Mouse (Mus musculus) urinary bladder, postnatal 36 days (tissue): ENCODE measurements at regions not wholly inside any gene's neighbourhood (a gene's known extent, or its start where the extent isn't known, plus 50 kb on each side); places are given as distances from the start of the nearest gene placed in this dataset.
A peak's percentile ranks its signal among the peaks of the same experiment; 100 is the strongest.
"Not testable (repeated sequence)": the region's sequence is repeated elsewhere in the genome, so short reads cannot be mapped to it uniquely, and the experiment has no call there.

Experiments
- DNase-seq, 2 experiments: peaks; one replicate each; pipeline ENCODE4 v3.0.0; 2022; ENCODE audit warnings: low spot score in 2 of 2, mixed read lengths in 1 of 2

DNA sequence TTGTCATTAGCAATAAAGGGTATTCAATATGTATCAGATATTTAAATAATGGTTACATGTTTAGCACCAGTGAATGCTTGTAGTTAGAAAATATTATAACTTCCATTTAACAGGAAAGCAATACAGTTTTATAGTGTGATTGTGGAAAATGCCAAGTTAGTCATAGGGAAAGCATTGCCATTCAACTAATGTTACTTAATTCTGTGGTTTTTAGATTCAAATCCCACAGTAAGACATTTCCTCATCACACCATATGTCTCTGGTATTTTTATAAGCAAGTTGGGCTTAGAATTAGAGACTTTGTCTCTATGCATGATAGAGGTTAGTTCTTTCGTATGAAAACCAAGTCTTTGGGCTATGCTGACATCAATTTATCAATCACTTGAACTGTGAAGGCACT is 133.0 kb downstream of the Prr30 start:
- DNase-seq, result no peak

GRCm38 (mm10) chr14:101056874-101057273 is 143.3 kb downstream of the Prr30 start:
- DNase-seq, result no peak

- no peak for DNase-seq
Observed at GRCm38 (mm10) chr14:101055915-101056314, 144.2 kb downstream of the Prr30 start.

- no peak for DNase-seq
Observed at GRCm38 (mm10) chr14:101054786-101055185, 145.3 kb downstream of the Prr30 start.

GRCm38 (mm10) chr14:101052760-101053159 is 147.4 kb downstream of the Prr30 start:
- no peak for DNase-seq

GRCm38 (mm10) chr14:101050212-101050611 is 149.9 kb downstream of the Prr30 start:
- DNase-seq, result no peak

DNA sequence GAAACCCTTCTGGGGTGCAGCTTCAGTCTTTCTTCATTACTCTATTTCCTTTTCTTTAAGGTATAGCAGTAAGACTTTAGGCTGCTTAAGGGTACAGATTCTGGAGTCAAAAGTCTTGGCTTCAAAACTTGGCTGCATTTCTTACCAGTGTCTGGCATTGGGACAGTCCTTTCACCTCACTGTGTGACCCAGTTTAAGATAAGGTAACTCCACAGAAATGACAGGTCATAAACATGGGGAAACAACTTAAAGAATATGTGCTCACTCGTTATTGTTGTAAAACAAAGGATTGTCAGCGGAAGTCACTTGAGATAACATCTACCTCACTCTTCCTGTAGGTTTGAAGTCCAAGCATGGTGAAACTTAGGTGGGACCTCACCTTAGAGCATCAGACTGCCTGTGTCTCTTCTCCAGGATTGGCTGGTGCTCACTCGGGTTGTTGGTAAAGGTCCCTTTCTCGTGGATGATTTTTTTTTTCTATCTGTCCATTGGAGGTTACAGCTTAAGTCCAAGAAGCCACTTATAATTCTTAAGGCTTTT is 150.4 kb downstream of the Prr30 start:
- DNase-seq, result no peak

DNA sequence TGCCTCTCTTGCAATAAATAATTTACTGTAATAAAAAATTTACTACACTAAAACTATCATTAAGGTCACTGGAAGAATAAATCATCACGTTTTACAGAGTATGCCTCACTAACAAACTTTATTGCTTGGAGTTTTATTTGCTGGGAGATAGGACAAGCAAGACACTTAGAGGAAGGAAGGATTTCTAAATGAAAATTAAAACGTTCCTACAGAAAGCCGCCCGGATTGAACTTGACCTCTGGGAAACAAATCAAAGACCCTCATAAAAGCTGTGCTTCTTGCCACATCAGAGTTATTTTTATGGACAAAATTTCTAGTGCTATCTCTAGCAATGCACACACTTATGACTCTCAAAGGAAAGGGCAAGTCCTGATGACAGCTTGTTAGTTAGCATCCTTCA is 156.6 kb downstream of the Prr30 start:
- no peak for DNase-seq

DNA sequence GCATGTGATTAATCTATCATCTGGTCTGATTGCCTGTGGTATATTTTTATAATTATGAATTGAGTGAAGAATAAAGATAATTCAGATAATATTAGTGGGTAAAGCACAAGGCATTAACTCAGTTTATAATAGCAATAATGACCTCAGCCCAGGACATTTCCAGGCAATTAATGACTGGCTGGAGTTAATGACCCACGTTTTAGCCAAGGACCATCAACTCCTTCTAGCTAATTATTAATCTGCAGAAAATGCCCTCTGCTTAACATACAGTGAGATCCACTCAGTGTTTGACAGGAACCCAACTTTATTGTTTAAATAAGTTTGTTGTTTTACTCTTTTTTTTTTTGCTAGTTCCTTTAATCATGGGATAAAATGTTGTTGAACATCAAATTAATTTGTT is 199.1 kb downstream of the Prr30 start:
- DNase-seq, result no peak

GRCm38 (mm10) chr14:100980754-100981153 is 219.4 kb downstream of the Prr30 start:
- DNase-seq, result no peak

GRCm38 (mm10) chr14:100978515-100978914 is 221.6 kb downstream of the Prr30 start:
- no peak for DNase-seq

DNA sequence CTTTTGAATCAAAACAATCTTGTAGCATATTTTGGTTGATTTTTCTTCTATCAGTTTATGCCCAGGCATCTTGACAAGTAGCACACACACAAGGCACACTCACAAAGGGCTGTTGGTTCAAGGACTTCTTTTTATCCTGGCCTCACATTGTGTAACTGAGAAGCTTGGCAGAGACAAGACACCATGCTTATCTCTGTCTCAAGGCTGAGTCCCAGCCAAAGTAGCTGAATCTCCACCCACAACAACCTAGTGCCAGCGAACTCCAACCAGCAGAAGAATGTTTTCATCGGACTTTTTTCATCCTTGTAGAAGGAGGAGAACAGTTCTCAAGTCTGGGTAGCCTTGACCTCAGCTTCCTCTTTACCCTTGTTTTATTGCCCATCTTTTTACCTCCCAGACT is 229.2 kb downstream of the Prr30 start:
- DNase-seq, result peak; percentile 25 to 64

DNA sequence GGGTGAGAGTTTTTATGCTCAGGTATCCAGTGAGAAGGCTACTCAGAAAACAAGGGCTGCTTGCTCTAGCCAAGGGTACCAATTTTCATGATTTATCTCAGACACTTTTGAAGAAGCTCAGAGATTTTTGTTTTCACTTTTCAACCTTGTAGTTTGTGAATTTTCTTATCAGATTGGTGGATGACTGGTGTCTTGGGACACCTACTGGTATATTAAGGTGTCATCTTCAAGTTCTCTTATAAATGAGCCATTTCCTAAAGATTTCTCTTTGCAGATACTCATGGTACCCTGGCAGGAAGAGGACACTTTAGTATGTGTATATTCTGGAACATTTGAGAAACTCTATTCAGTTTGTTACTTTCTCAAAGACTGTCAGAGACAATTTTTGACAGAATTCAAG is 239.9 kb downstream of the Prr30 start:
- DNase-seq, result no peak

- no peak for DNase-seq
Observed at GRCm38 (mm10) chr14:100955806-100956436, 244.2 kb downstream of the Prr30 start.

DNA sequence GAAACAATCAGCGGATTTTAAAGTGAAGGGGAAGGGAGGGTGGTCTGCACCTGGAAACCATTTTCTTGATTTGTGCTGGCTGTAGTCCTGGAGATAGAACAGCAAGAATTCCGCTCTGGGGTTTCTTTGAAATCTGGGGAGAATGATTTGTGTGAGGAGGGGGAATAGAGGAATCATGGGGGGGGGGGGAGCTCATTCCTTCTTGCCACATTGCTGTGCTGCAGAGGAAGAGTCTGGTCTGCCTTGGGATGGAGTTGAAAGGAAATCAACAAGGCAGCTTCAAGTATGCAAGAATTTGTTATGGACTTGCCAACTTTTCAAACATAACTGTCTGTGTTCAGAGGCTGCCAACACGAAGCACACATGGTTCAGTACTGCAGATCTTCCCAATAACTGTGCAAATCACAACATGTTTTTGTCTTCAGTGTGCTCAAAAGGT is 249.4 kb downstream of the Prr30 start:
- no peak for DNase-seq

DNA sequence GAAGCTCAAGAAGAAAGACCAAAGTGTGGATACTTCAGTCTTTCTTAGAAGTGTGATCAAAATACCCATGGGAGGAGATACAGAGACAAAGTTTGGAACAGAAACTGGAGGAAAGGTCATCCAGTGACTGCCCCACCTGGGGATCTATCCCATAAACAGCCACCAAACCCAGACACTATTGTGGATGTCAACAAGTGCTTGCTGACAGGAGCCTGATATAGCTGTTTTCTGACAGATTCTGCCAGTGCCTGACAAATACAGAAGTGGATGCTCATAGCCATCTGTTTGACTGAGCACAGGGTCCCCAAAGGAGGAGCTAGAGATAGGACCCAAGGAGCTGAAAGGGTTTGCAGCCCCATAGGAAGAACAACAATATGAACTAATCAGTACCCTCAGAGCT is 252.5 kb downstream of the Prr30 start:
- not testable (repeated sequence) for DNase-seq

DNA sequence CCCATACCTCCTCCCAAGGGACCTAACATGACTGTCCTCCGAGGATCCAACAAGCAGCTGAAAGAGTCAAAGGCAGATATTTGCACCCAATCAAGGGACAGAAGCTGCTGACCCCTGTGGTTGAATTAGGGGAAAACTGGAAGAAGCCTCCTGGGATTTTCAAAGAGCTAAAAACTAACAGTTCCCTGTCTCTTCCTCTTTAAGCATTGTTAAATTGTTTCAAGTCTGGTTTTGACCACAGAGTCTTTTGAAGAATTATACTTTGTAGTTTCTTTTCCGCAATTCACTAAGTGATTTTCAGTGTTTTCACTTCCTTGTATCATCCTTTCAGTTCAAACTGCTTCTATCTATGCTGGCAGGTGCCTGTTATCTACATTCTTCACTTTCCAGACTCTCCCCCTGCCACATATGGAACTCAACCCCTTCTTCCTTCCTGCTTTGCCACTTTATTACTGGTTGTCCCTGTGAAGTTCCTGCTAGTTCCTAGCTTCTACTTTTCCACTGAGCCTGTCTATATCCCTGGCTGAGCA is 262.7 kb downstream of the Prr30 start:
- DNase-seq, result no peak

DNA sequence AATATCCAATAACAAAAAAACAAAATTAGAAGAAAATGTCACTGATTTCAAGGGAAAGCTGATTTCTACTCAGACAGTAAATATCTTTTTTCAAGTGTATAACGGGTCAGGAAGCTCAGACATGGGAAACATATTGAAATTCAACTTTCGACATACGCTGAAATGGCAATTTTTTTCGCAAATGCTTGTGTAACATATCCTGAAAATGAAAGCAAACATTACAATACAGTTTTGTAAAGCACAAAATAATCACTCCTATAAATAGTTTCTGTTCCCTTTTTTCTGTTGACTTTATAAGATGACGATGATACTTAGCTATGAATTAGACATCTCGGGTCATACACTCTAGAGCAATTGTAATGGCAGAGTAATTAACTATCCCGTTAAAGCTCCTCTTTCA is 265.6 kb downstream of the Prr30 start:
- no peak for DNase-seq

DNA sequence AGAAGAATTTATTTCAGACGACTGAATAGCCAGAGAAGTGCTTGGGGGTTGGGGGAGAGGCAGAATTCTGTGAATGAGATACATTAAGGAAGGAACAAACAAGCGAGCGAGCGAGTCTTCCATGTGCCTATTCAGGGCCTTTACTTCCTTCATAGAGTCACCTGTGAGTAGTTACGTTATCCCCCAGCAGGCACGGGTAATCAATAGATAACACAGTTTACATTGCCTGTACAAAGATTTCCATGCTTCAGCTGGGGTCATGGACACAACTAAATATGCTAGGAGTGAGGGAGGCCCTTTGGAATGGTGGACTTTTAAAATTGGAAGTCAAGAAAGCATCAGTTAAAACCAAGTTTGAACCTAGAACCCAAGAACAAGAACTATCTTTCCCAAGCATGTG is 275.2 kb downstream of the Prr30 start:
- no peak for DNase-seq

- no peak for DNase-seq
Observed at GRCm38 (mm10) chr14:100900221-100900620, 299.9 kb downstream of the Prr30 start.

GRCm38 (mm10) chr14:100899074-100899473 is 301.1 kb downstream of the Prr30 start:
- DNase-seq, result no peak

DNA sequence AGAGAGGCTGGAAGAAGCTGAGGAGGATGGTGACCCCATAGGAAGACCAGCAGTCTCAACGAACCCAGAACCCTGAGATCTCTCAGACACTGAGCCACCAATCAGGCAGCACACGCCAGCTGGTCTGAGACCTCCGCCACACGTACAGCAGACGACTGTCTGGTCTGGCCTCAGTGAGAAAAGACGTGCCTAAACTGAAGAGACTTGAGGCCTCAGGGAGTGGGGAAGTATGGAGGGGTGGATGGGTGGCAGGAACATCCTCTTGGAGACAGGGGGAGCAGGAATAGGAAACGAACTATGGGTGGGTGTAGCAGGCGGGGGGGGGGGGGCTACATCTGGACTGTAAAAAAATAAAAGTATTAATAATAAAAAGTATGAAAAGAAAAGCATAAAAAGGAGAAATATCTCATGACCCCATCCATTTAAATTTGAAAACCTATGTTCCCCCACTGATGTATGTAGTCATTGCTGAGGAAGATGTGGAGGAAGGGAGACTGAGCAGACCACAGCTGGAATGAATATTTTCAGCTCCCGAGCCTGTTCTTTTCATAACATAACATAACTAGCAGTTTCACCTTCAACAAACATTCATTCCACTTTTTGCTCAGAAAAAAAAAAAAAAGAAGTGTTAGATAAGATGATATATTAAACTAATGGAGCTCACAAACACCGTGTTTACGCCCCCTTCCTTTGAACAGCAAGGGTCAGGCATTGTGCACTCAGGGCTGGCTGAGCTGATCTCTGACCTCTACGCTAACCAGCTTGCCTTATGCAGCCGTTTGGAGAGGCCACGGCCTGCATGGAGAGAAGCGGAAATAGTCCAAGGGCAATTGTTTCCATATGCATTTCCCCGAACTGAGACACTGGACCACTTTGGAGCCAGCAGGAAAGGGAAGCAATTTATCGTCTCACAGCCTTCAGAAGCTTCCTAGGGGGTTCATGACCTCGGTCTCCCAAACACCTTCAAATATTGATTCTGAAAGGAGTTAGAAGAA is 310.7 kb downstream of the Prr30 start:
- DNase-seq, result no peak
